Mouse (Mus musculus) macrophage (primary cell): ENCODE measurements around the gene Cryaa. TPM values are rescaled to one million over a fixed set of nuclear protein-coding genes. Genes with fewer than 3 reads are reported as not detected.

Source experiments
- H3K27ac ChIP-seq: fragments of 350-480 bp; formaldehyde crosslinking; 2 replicates; pipeline ENCODE4 v1.9.0; 2021
- H3K36me3 ChIP-seq: fragments of 350-480 bp; formaldehyde crosslinking; 2 replicates; pipeline ENCODE4 v1.9.0; 2021; ENCODE audit errors: inconsistent target
- H3K4me3 ChIP-seq: fragments of 350-480 bp; formaldehyde crosslinking; 2 replicates; pipeline ENCODE4 v1.9.0; 2021; ENCODE audit errors: inconsistent target
- H3K79me2 ChIP-seq: fragments of 350-480 bp; formaldehyde crosslinking; 2 replicates; pipeline ENCODE4 v1.9.0; 2021; ENCODE audit errors: inconsistent target
- WGBS: methylation state at CpG from one replicate; pipeline ENCODE4 v1.1.7; 2026; ENCODE audit warnings: inconsistent platforms; ENCODE audit not compliant: missing documents; 5-methylcytosine and 5-hydroxymethylcytosine counted together
- polyA plus RNA-seq: library from polyadenylated mRNA; stranded (reverse); fragments of 250-400 nt; gene quantifications from 3 replicates; pipeline ENCODE4 v1.2.4, GENCODE M21; 2018; ENCODE audit warnings: inconsistent platforms

Cryaa gene
- polyA plus RNA-seq, 1 experiment from 2014 or later: not detected

DNA sequence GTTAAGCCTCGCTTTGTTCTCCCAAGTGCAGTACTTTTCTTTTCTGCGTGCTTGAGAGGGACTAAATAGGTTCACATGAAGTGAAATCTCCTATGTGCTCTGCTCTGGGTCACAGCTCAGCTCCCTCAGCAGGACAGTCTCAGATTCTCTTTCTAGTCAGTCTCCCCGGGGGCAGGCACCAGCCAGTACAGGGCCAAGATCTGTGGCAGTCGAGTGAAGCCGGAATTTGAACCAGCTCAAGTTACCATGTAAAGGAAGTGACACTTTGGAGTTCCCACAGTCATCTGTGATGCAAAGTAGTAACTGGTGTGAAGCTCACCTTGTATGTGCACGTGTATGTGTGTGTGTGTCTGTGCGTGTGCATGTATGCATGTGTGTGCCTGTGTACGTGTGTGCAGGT is 32.8 kb downstream of the Cryaa start:
- Histone ChIP-seq H3K4me3 (no peak overlapping the region), H3K79me2 (no peaks in the 10 kb centered on the region), H3K27ac (no peak overlapping the region), H3K36me3 (no peaks in the 10 kb centered on the region)
- 94% methylated on average over 8 of the region's 8 CpGs for WGBS

DNA sequence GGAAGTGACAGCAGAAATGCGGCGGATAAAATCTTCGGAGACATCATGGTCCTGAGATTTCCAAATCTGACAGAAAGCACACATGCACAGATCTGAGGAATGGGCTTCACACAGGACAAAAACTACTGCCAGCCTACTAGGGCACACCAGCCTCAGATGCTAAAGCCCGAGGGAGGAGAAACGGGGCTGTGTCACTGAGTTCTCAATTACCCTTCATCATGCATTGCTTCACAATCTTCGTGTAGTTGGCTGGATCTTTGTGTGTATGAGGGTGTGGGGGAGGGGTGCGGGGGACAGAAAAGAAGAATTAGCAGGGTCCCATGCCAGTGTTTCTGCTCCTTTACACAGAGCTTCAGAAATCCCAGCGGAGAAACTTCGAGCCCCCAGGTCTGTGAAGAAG is 36.1 kb downstream of the Cryaa start:
- Histone ChIP-seq H3K4me3 (no peak overlapping the region), H3K36me3 (no peaks in the 10 kb centered on the region), H3K27ac (no peak overlapping the region), H3K79me2 (no peaks in the 10 kb centered on the region)
- WGBS: 86% methylated on average over 9 of the region's 9 CpGs

DNA sequence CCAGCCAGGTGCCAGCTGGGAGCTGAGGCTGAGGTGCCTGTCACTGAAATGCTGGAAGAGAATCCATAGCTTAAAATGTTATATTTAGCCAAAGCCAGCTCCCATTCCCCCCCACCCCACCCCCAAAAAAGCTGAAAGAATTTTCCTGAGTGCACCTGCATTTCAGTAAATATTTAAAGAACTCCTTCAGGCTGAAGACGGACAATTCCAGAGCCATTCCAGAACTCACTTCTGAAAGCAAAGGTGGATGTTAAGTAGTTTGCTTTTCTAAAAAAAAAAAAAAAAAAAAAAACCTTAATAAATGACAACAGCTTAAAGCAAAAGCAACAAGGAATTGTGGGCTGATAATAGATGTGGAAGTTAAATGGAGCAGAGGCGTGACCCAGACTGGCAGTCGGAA is 36.5 kb downstream of the Cryaa start:
- Histone ChIP-seq H3K79me2 (no peaks in the 10 kb centered on the region), H3K27ac (no peak overlapping the region), H3K36me3 (no peaks in the 10 kb centered on the region), H3K4me3 (no peak overlapping the region)
- WGBS: 95% methylated on average over 2 of the region's 3 CpGs

DNA sequence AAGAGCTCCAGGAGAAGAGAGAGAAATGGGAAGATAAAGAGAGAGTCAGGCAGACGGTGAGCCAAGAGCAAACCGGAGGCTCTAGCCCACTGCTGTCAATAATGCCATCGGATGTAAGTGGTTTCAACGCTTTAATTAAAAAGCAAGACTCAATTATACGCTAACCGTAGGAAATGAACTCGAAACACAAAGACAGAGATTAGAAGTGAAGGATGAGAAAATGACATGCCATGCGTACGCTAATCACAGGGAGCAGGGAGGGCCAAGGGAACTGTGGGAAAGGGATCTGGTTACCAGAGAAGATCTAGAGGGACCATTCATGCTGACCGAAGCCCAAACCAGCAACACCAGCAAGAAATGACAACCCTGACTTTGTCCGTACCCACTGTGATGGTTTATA is 37.4 kb downstream of the Cryaa start:
- Histone ChIP-seq H3K4me3 (no peak overlapping the region), H3K36me3 (no peaks in the 10 kb centered on the region), H3K27ac (no peak overlapping the region), H3K79me2 (no peaks in the 10 kb centered on the region)
- WGBS: 96% methylated on average over 11 of the region's 11 CpGs

DNA sequence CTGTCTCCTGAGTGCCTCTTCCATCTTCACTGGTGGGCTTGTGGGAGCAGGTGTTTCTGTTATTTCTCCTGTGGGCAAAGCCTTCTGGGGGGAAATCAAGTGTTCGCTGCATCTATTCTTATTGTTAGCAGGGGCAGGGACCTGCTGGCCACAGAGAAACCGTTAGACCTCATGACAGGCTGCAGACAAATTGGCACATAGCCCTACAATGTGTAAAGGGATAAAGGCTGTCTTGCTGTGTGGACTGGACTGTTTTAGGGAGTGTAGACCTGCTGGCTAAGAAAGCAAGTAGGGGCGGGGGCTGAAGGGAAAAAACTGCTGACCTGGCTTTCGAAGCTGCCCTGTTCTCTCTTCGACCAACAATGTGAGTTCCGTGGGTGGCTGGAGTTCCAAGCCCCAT is 44.0 kb downstream of the Cryaa start:
- no peaks in the 10 kb centered on the region for H3K79me2 ChIP-seq
- H3K27ac ChIP-seq: no peak overlapping the region
- no peak overlapping the region for H3K4me3 ChIP-seq
- 27% methylated on average over 6 of the region's 6 CpGs for WGBS
- no peaks in the 10 kb centered on the region for H3K36me3 ChIP-seq

DNA sequence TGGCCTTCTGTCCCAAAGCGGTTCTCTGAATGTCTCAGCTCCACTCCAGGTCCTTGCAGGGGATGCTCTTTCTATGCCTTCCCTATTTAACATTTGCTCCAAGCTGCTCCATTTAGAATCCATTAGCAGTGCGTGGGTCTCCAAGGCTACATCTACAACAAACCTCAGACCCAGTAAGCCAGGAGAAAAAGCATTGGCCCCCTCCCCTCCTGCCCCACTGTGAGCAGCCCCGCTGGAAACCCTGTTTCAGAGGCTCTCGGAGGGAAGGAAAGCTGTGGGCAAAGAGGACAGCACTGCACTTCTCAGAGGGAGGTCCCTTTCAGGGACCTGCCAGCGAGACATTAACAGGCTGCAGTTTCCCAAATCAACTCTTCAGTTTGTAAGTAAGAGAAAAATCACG is 47.8 kb downstream of the Cryaa start:
- Histone ChIP-seq H3K27ac (no peak overlapping the region), H3K4me3 (no peak overlapping the region), H3K79me2 (no peaks in the 10 kb centered on the region), H3K36me3 (no peaks in the 10 kb centered on the region)
- 75% methylated on average over 6 of the region's 6 CpGs for WGBS

DNA sequence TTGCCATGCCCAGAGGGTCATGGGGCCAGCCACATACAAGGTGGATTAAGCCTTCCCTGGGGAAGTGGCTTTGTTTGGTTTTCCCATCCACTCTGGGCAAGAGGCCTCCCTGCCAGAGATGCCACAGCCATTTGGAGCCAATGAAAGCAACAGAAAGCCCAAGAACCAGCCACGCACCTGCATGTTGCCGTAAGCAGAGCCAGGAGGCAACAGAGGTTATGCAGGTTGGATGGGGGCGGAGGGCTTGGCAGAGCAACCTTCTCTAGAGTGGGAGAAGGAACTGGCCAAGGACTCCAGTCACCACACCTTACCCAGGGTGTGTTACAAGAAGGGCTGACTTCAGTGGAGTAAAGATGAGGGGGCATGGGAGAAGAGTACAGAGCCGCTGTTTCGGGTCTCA is 48.6 kb downstream of the Cryaa start:
- no peak overlapping the region for H3K4me3 ChIP-seq
- H3K36me3 ChIP-seq: no peaks in the 10 kb centered on the region
- no peak overlapping the region for H3K27ac ChIP-seq
- no peaks in the 10 kb centered on the region for H3K79me2 ChIP-seq
- 86% methylated on average over 5 of the region's 5 CpGs for WGBS

DNA sequence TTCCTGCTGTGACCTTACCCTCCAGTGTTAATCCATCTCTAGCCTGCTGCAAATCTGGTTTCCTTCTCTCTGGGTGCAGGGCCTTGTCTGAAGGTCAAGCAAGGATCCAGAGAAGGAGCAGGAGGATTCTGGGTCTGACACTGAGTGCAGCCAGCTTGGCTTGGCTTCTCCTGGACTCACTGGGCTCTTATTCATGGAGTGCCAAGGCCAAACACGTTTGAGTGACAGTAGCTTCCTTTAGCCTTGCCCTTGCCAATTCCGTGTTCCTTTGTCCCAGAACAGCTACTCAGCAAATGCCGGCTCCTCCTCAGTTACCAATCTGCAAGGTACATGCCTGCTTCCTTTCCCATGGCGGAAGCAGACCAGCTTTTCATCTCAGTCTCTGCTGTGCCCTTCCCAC is 49.6 kb downstream of the Cryaa start:
- H3K27ac ChIP-seq: no peak overlapping the region
- 94% methylated on average over 2 of the region's 4 CpGs for WGBS
- no peak overlapping the region for H3K4me3 ChIP-seq
- H3K79me2 ChIP-seq: no peaks in the 10 kb centered on the region
- H3K36me3 ChIP-seq: no peaks in the 10 kb centered on the region

DNA sequence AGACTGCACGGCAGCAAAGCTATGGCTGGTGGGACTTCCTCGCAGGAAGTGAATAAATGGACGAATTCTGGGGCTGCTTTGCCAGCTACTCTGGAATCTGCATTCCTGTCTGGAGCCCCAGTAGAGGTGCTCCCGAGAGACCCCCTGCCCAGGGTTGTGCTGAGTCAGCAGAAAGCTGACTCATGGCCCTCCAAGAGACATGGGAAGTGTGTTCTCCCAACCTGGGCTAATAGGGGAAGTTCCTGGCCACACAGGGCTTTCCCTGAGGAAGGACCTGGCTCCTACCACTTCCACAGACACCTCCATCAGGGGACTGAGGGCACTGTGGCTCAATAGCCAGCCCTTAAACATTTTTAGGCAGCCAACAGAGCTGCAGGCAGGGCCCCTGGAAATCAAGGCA is 50.4 kb downstream of the Cryaa start:
- Histone ChIP-seq H3K27ac (no peak overlapping the region), H3K4me3 (no peak overlapping the region)
- 51% methylated on average over 4 of the region's 4 CpGs for WGBS

DNA sequence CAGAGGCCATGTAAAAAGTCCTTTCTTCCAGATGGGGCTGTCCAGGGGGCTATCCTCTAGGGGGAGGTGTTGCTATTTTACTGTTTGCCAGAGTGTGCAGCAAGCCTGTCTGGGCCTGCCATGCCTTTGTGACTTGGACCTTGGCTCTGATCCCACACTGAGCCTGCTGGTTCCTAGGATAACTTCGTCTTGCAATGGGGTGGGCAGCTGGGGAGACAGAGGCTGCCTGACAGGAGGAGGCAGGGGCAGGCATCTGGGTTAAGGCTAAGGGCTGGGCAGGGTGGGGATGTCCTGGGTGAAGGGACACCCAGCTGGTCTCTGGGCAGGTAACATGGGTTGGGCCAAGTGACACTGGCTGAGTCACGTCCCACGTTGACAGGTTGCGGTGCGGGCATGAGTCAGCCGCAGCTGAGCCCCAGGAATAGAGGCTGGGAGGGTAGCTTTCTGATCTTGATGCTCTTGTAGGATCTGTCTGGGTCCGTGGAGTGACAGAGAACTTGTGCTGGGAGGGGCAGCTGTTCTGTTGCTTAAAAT is 51.4 kb downstream of the Cryaa start:
- H3K27ac ChIP-seq: no peak overlapping the region
- no peaks in the 10 kb centered on the region for H3K79me2 ChIP-seq
- no peak overlapping the region for H3K4me3 ChIP-seq
- no peaks in the 10 kb centered on the region for H3K36me3 ChIP-seq
- WGBS: 73% methylated on average over 7 of the region's 7 CpGs

More for the DNA sequence above, 50.4 kb downstream of the Cryaa start:
- Histone ChIP-seq H3K36me3 (no peaks in the 10 kb centered on the region), H3K79me2 (no peaks in the 10 kb centered on the region)

DNA sequence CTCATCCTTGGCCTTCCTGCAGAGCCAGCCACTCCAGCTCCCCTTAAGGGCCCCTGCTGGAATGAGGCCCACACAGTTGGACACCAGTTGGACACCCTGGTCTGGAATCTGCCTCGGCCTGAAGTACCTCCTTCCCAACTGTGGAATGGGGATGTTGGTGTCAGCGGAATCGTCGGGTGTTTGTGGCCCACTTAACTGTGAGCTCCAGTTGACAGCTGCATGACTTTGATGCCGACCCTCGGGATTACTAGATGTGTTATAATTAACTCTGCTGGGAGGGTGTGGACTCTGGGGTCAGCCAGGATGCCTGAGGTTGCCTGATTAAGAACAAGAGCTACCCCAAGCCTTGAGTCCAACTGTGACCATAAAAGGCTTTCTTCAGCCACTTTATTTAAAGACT is 53.4 kb downstream of the Cryaa start:
- Histone ChIP-seq H3K4me3 (no peak overlapping the region), H3K79me2 (no peaks in the 10 kb centered on the region), H3K27ac (no peak overlapping the region), H3K36me3 (no peaks in the 10 kb centered on the region)
- WGBS: 85% methylated on average over 6 of the region's 6 CpGs

Other genes starting within 250 kb of the Cryaa start
- 4.1 to 9.5 TPM (median 9.2 TPM) in 3 replicates for gene Wdr4, start 157.8 kb upstream of the Cryaa start, polyA plus RNA-seq
- 192 to 199 TPM (median 195 TPM) in 3 replicates for gene Ndufv3, start 157.7 kb upstream of the Cryaa start, polyA plus RNA-seq
- 6.6 to 12.3 TPM (median 11.2 TPM) in 3 replicates for gene Pknox1, start 113.1 kb upstream of the Cryaa start, polyA plus RNA-seq
- not detected in 3 replicates for gene Cbs, start 40.6 kb upstream of the Cryaa start, polyA plus RNA-seq
- 75.6 to 153 TPM (median 87.3 TPM) in 3 replicates for gene U2af1, start 18.9 kb upstream of the Cryaa start, polyA plus RNA-seq
- gene Sik1, start 178.0 kb downstream of the Cryaa start, polyA plus RNA-seq: 6.1 to 8.6 TPM (median 7.3 TPM) in 3 replicates